Comparison of ENCODE assay signal across 32 mouse cellular contexts in genomic region chr2:154742911-154743819, GRCm38 (mm10). TPM values are rescaled to one million over a fixed set of nuclear protein-coding genes. Genes with fewer than 3 reads are reported as not detected.
DNase-seq lines count a peak whose midpoint lies in the region; ATAC-seq lines count a peak whose summit lies in the region.
"Had no signal": no experiment of that assay in that cellular context is flagged by ENCODE, and none has a peak within 500 bp of the region (broad histone marks: within the 10 kb centered on the region; RNA-seq: fewer than 3 reads in every experiment).

No protein-coding gene starts in this region.

- H3K4me2 ChIP-seq in intestine, embryonic 16.5 days (ENCODE audit: low read depth, low read length): no peak overlapping the region
- no peak overlapping the region for H3K4me2 ChIP-seq in intestine, embryonic 15.5 days (replicated peaks)
- H3K4me2 ChIP-seq: forebrain, embryonic 15.5 days; heart, embryonic 11.5 days had no signal

- no peaks in the 10 kb centered on the region for H3K9me3 ChIP-seq in intestine, embryonic 16.5 days (ENCODE audit: control insufficient read depth, low read length)
- no peaks in the 10 kb centered on the region for H3K9me3 ChIP-seq in intestine, embryonic 15.5 days
- no peaks in the 10 kb centered on the region for H3K9me3 ChIP-seq in embryonic facial prominence, embryonic 10.5 days
- H3K9me3 ChIP-seq in midbrain, embryonic 10.5 days (replicated peaks): no peaks in the 10 kb centered on the region
- H3K9me3 ChIP-seq: forebrain, embryonic 15.5 days; G1E had no signal

- no peaks in the 10 kb centered on the region for H3K4me1 ChIP-seq in intestine, embryonic 16.5 days (ENCODE audit: control insufficient read depth, insufficient read depth, low read length)
- no peaks in the 10 kb centered on the region for H3K4me1 ChIP-seq in intestine, embryonic 15.5 days (replicated peaks)
- H3K4me1 ChIP-seq in embryonic facial prominence, embryonic 10.5 days: peaks cover 19% of the 10 kb centered on the region
- H3K4me1 ChIP-seq in midbrain, embryonic 10.5 days: 0 out of 2 replicates have a peak, but pooled peaks cover 3% of the 10 kb centered on the region
- H3K4me1 ChIP-seq: forebrain, embryonic 15.5 days had no signal

- H3K27ac ChIP-seq in intestine, embryonic 16.5 days (ENCODE audit: low read length): 0 out of 2 replicates have a peak overlapping the region, but pooled peaks have one; percentile 13
- H3K27ac ChIP-seq in intestine, embryonic 15.5 days: no peak overlapping the region
- H3K27ac ChIP-seq in embryonic facial prominence, embryonic 10.5 days (replicated peaks): peak overlapping the region; percentile 65
- no peak overlapping the region for H3K27ac ChIP-seq in midbrain, embryonic 10.5 days (replicated peaks)
- H3K27ac ChIP-seq: forebrain, embryonic 15.5 days; layer of hippocampus, adult 2 months had no signal

- 63% methylated on average over 10 of the region's 10 CpGs for whole genome bisulfite sequencing in intestine, embryonic 16.5 days
- WGBS in intestine, embryonic 15.5 days: 67% methylated on average over 10 of the region's 10 CpGs
- 42% methylated on average over 10 of the region's 10 CpGs for WGBS in embryonic facial prominence, embryonic 10.5 days
- WGBS in midbrain, embryonic 10.5 days: 75% methylated on average over 10 of the region's 10 CpGs

- DNase-seq in 3T3-L1 (ENCODE audit: low read depth, low spot score): peak; percentile 82
- DNase-seq in adrenal gland, postnatal 10 days: peak; percentile 56
- peak; percentile 28 for DNase-seq in embryonic facial prominence, embryonic 10.5 days (ENCODE audit: low spot score)
- DNase-seq in right cerebral cortex, postnatal 14 days: no peak
- no peak for DNase-seq in midbrain, embryonic 10.5 days (ENCODE audit: low spot score)
- DNase-seq: B cell, adult 2 months; cerebellum, postnatal 14 days; layer of hippocampus, postnatal 36 days; lung, postnatal 4 days had no signal

- no peak overlapping the region for H3K9ac ChIP-seq in intestine, embryonic 16.5 days (ENCODE audit: low read depth, low read length)
- H3K9ac ChIP-seq in intestine, embryonic 15.5 days: no peak overlapping the region
- H3K9ac ChIP-seq: forebrain, embryonic 15.5 days had no signal

- no peak for ATAC-seq in intestine, embryonic 16.5 days
- no peak for ATAC-seq in intestine, embryonic 15.5 days
- ATAC-seq: forebrain, embryonic 15.5 days; hindbrain, embryonic 16.5 days; intestine, postnatal 0 days had no signal

- no peak overlapping the region for H3K4me3 ChIP-seq in intestine, embryonic 16.5 days (ENCODE audit: low read length)
- no peak overlapping the region for H3K4me3 ChIP-seq in intestine, embryonic 15.5 days (replicated peaks)
- H3K4me3 ChIP-seq in embryonic facial prominence, embryonic 10.5 days: 0 out of 2 replicates have a peak overlapping the region, but pooled peaks have one; percentile 13
- H3K4me3 ChIP-seq in midbrain, embryonic 10.5 days: no peak overlapping the region
- H3K4me3 ChIP-seq: forebrain, embryonic 15.5 days; layer of hippocampus, adult 2 months had no signal

- no peaks in the 10 kb centered on the region for H3K27me3 ChIP-seq in intestine, embryonic 16.5 days (replicated peaks; ENCODE audit: control insufficient read depth, insufficient read depth, low read length)
- H3K27me3 ChIP-seq in intestine, embryonic 15.5 days (replicated peaks): no peaks in the 10 kb centered on the region
- no peaks in the 10 kb centered on the region for H3K27me3 ChIP-seq in embryonic facial prominence, embryonic 10.5 days (replicated peaks; ENCODE audit: low read depth, poor library complexity, severe bottlenecking)
- H3K27me3 ChIP-seq in midbrain, embryonic 10.5 days (ENCODE audit: low read depth, poor library complexity, severe bottlenecking): no peaks in the 10 kb centered on the region
- H3K27me3 ChIP-seq: forebrain, embryonic 15.5 days had no signal

- no peaks in the 10 kb centered on the region for H3K36me3 ChIP-seq in intestine, embryonic 16.5 days (ENCODE audit: control insufficient read depth, insufficient read depth, low read length)
- H3K36me3 ChIP-seq in intestine, embryonic 15.5 days: no peaks in the 10 kb centered on the region
- no peaks in the 10 kb centered on the region for H3K36me3 ChIP-seq in embryonic facial prominence, embryonic 10.5 days (replicated peaks)
- H3K36me3 ChIP-seq in midbrain, embryonic 10.5 days: no peaks in the 10 kb centered on the region
- H3K36me3 ChIP-seq: forebrain, embryonic 15.5 days; G1E had no signal

RNA-seq across cellular contexts. Expression of gene Gm14214, which starts 26.7 kb away (rescaled TPM):
- not detected in 2 replicates for polyA plus RNA-seq in intestine, embryonic 16.5 days (2015; fragmentation: Nextera tagmentation; extraction: Ambion mirVana)
- not detected in 2 replicates for polyA plus RNA-seq in intestine, embryonic 15.5 days (2015; fragmentation: Nextera tagmentation; extraction: Ambion mirVana)
- not detected for total RNA-seq in adrenal gland, postnatal 10 days (2021)
- polyA plus RNA-seq in embryonic facial prominence, embryonic 10.5 days (2016; fragmentation: Nextera tagmentation; extraction: Ambion mirVana): not detected in 2 replicates
- polyA plus RNA-seq in midbrain, embryonic 10.5 days (2016; fragmentation: Nextera tagmentation; extraction: Ambion mirVana): not detected in 2 replicates
- total RNA-seq: CH12.LX; G1E; gastrocnemius, adult 8-10 months; granulocyte monocyte progenitor cell, adult 5-6 weeks; hematopoietic stem cell, adult 5-6 weeks; layer of hippocampus, adult 2 months; layer of hippocampus, postnatal 36 days; left cerebral cortex, postnatal 10 days; liver, adult 2 months; megakaryocyte-erythroid progenitor cell, adult 5-6 weeks; midbrain, postnatal 0 days; neutrophil, adult 5-6 weeks had no signal
- polyA plus RNA-seq: forebrain, embryonic 15.5 days; G1E; heart, embryonic 11.5 days; heart, postnatal 0 days; hindbrain, embryonic 16.5 days; intestine, postnatal 0 days; kidney, embryonic 16.5 days; limb, embryonic 11.5 days; liver, adult 2 months; liver, embryonic 16.5 days; lung, embryonic 16.5 days; midbrain, postnatal 0 days; thymus, postnatal 0 days had no signal

RNA-seq across cellular contexts. Expression of gene Raly, which starts 47.7 kb away (rescaled TPM):
- polyA plus RNA-seq in intestine, embryonic 16.5 days (2015; fragmentation: Nextera tagmentation; extraction: Ambion mirVana): 30.6 and 34.0 TPM in 2 replicates
- polyA plus RNA-seq in intestine, embryonic 15.5 days (2015; fragmentation: Nextera tagmentation; extraction: Ambion mirVana): 31.6 and 34.6 TPM in 2 replicates
- total RNA-seq in adrenal gland, postnatal 10 days (2021): 100 to 1,000 TPM; 170 to 177 TPM
- 52.8 and 53.1 TPM in 2 replicates for polyA plus RNA-seq in embryonic facial prominence, embryonic 10.5 days (2016; fragmentation: Nextera tagmentation; extraction: Ambion mirVana)
- polyA plus RNA-seq in midbrain, embryonic 10.5 days (2016; fragmentation: Nextera tagmentation; extraction: Ambion mirVana): 48.3 and 50.1 TPM in 2 replicates

RNA-seq across cellular contexts. Expression of gene a, which starts 48.0 kb away (rescaled TPM):
- polyA plus RNA-seq in intestine, embryonic 16.5 days (2015; fragmentation: Nextera tagmentation; extraction: Ambion mirVana): not detected in 2 replicates
- polyA plus RNA-seq in intestine, embryonic 15.5 days (2015; fragmentation: Nextera tagmentation; extraction: Ambion mirVana): 0.63 and 0.73 TPM in 2 replicates
- total RNA-seq in adrenal gland, postnatal 10 days (2021): not detected
- 1.5 and 2.3 TPM in 2 replicates for polyA plus RNA-seq in embryonic facial prominence, embryonic 10.5 days (2016; fragmentation: Nextera tagmentation; extraction: Ambion mirVana)
- 0.68 and 0.94 TPM in 2 replicates for polyA plus RNA-seq in midbrain, embryonic 10.5 days (2016; fragmentation: Nextera tagmentation; extraction: Ambion mirVana)
- total RNA-seq: G1E; gastrocnemius, adult 8-10 months; granulocyte monocyte progenitor cell, adult 5-6 weeks; hematopoietic stem cell, adult 5-6 weeks; layer of hippocampus, adult 2 months; layer of hippocampus, postnatal 36 days; liver, adult 2 months; megakaryocyte-erythroid progenitor cell, adult 5-6 weeks; midbrain, postnatal 0 days; neutrophil, adult 5-6 weeks had no signal
- polyA plus RNA-seq: heart, postnatal 0 days; liver, adult 2 months; liver, embryonic 16.5 days; lung, embryonic 16.5 days had no signal

Comparison
In these comparisons a context has a peak if more than half of its experiments do, and no peak if none do; other contexts are left out.
1. H3K27ac ChIP-seq: peak in intestine, embryonic 16.5 days (single experiment) and embryonic facial prominence, embryonic 10.5 days (single experiment); none in intestine, embryonic 15.5 days (single experiment) and midbrain, embryonic 10.5 days (single experiment).
2. DNase-seq: peak in 3T3-L1 (single experiment), adrenal gland, postnatal 10 days (single experiment) and embryonic facial prominence, embryonic 10.5 days (single experiment); none in right cerebral cortex, postnatal 14 days (single experiment) and midbrain, embryonic 10.5 days (single experiment).